In genomic region chr19:11387109-11387508, GRCm38 (mm10) we compare ENCODE assay signal across 28 mouse cellular contexts. TPM values are rescaled to one million over a fixed set of nuclear protein-coding genes. Genes with fewer than 3 reads are reported as not detected.
A peak's percentile ranks its signal among the peaks of the same experiment; 100 is the strongest.
DNase-seq lines count a peak whose midpoint lies in the region; ATAC-seq and TF ChIP-seq lines count a peak whose summit lies in the region.
"Had no signal": no experiment of that assay in that cellular context is flagged by ENCODE, and none has a peak within 500 bp of the region (broad histone marks: within the 10 kb centered on the region; RNA-seq: fewer than 3 reads in every experiment).

No protein-coding gene starts in this region.

- H3K4me3 ChIP-seq in spleen, adult 2 months (ENCODE audit: extremely low read depth, insufficient read depth, insufficient read length), result peak overlapping the region; percentile 48
- H3K4me3 ChIP-seq in hindbrain, embryonic 16.5 days (ENCODE audit: low read length), result no peak overlapping the region
- H3K4me3 ChIP-seq: embryonic facial prominence, embryonic 12.5 days; erythroblast, embryonic 14.5 days; forebrain, embryonic 13.5 days; heart, embryonic 12.5 days; hindbrain, embryonic 15.5 days; limb, embryonic 13.5 days; midbrain, embryonic 12.5 days had no signal

- TF ChIP-seq CTCF in spleen, adult 2 months (IDR thresholded peaks at IDR 0.05; ENCODE audit: extremely low read depth, insufficient read depth, insufficient read length, insufficient replicate concordance), result no peak; the same call in 1 of the 2 replicates
- TF ChIP-seq CTCF in Patski (IDR thresholded peaks at IDR 0.05), result peak; percentile 9

- no peak overlapping the region for H3K4me2 ChIP-seq in hindbrain, embryonic 16.5 days (ENCODE audit: low read length)
- H3K4me2 ChIP-seq: embryonic facial prominence, embryonic 12.5 days; forebrain, embryonic 13.5 days; heart, embryonic 12.5 days; hindbrain, embryonic 15.5 days; limb, embryonic 13.5 days; midbrain, embryonic 12.5 days had no signal

- H3K9me3 ChIP-seq in hindbrain, embryonic 16.5 days (ENCODE audit: control insufficient read depth, low read length), result no peaks in the 10 kb centered on the region
- H3K9me3 ChIP-seq: embryonic facial prominence, embryonic 12.5 days; forebrain, embryonic 13.5 days; heart, embryonic 12.5 days; hindbrain, embryonic 15.5 days; limb, embryonic 13.5 days; midbrain, embryonic 12.5 days had no signal

- CTCF ChIA-PET in Patski (lab: Charles Lee), result no interaction called here

- no peak for ATAC-seq in Patski
- 0 out of 2 replicates have a peak, but pooled peaks have one; percentile 40 for ATAC-seq in monocyte, adult 5-6 weeks (replicated peaks; ENCODE audit: insufficient number of reproducible peaks, low FRiP score, low TSS enrichment, poor library complexity, severe bottlenecking)
- no peak for ATAC-seq in hindbrain, embryonic 16.5 days
- ATAC-seq: forebrain, embryonic 13.5 days had no signal

- intact Hi-C loops in heart, postnatal 14 days (cut with DNase I), result no loop called here
- intact Hi-C loops in left cerebral cortex, postnatal 36 days (cut with DNase I), result no loop called here

- H3K27ac ChIP-seq in spleen, adult 2 months (ENCODE audit: insufficient read depth, low read length), result peak overlapping the region; percentile 88
- H3K27ac ChIP-seq in hindbrain, embryonic 16.5 days (ENCODE audit: low read depth, low read length), result no peak overlapping the region
- H3K27ac ChIP-seq: embryonic facial prominence, embryonic 12.5 days; forebrain, embryonic 13.5 days; hindbrain, embryonic 15.5 days; limb, embryonic 13.5 days; liver, embryonic 14.5 days; midbrain, embryonic 12.5 days had no signal

- 17% methylated on average over 2 of the region's 2 CpGs for WGBS in spleen, adult 2 months
- WGBS in hindbrain, embryonic 16.5 days, result 83% methylated on average over 2 of the region's 2 CpGs

- in situ Hi-C loops in Patski (cut with MboI; ENCODE audit: low pct_unique_long_range_greater_than_20kb), result no loop called here

- H3K9ac ChIP-seq in hindbrain, embryonic 16.5 days (ENCODE audit: low read depth, low read length), result no peak overlapping the region
- H3K9ac ChIP-seq: embryonic facial prominence, embryonic 12.5 days; forebrain, embryonic 13.5 days; heart, embryonic 12.5 days; hindbrain, embryonic 15.5 days; limb, embryonic 13.5 days; liver, embryonic 14.5 days; midbrain, embryonic 12.5 days had no signal

- H3K36me3 ChIP-seq in spleen, adult 2 months (ENCODE audit: control insufficient read depth, insufficient read depth, low read length), result no peaks in the 10 kb centered on the region
- H3K36me3 ChIP-seq in hindbrain, embryonic 16.5 days (ENCODE audit: control insufficient read depth, insufficient read depth, low read length), result no peaks in the 10 kb centered on the region
- H3K36me3 ChIP-seq: embryonic facial prominence, embryonic 12.5 days; heart, embryonic 12.5 days; hindbrain, embryonic 15.5 days; limb, embryonic 13.5 days; midbrain, embryonic 12.5 days had no signal

- H3K4me1 ChIP-seq in spleen, adult 2 months (ENCODE audit: control insufficient read depth, insufficient read depth, insufficient read length), result peaks cover 5% of the 10 kb centered on the region
- no peaks in the 10 kb centered on the region for H3K4me1 ChIP-seq in hindbrain, embryonic 16.5 days (ENCODE audit: control insufficient read depth, insufficient read depth, low read depth, low read length)
- H3K4me1 ChIP-seq: embryonic facial prominence, embryonic 12.5 days; forebrain, embryonic 13.5 days; heart, embryonic 12.5 days; hindbrain, embryonic 15.5 days; limb, embryonic 13.5 days; midbrain, embryonic 12.5 days had no signal

- DNase-seq in spleen, adult 2 months (ENCODE audit: low read depth in 1 of 2, low spot score in 2 of 2), result peak; percentile 50 to 55
- DNase-seq in spleen, adult 12 weeks (ENCODE audit: low spot score), result no peak
- no peak for DNase-seq in Patski (ENCODE audit: low read depth, low spot score)
- DNase-seq in thymus, postnatal 25 days, result peak; percentile 25
- DNase-seq in heart, postnatal 14 days, result no peak
- no peak for DNase-seq in left cerebral cortex, postnatal 36 days (ENCODE audit: low spot score in 2 of 2)
- DNase-seq: cerebellum, adult 11 months; gastrocnemius, postnatal 10 days; heart, adult 11 months; kidney, adult 11 months had no signal

- H3K27me3 ChIP-seq in spleen, adult 2 months (ENCODE audit: control insufficient read depth, insufficient read depth, low read length), result no peaks in the 10 kb centered on the region
- H3K27me3 ChIP-seq in Patski, result peaks cover 21% of the 10 kb centered on the region
- no peaks in the 10 kb centered on the region for H3K27me3 ChIP-seq in hindbrain, embryonic 16.5 days (replicated peaks; ENCODE audit: control insufficient read depth, insufficient read depth, low read length)
- H3K27me3 ChIP-seq: embryonic facial prominence, embryonic 12.5 days; forebrain, embryonic 13.5 days; heart, embryonic 12.5 days; hindbrain, embryonic 15.5 days; limb, embryonic 13.5 days; midbrain, embryonic 12.5 days had no signal

- TF ChIP-seq POLR2A in spleen, adult 2 months (IDR thresholded peaks at IDR 0.05; ENCODE audit: low read depth, low read length), result peak; percentile 6; the same call in 1 of the 2 replicates

- POLR2A ChIA-PET in Patski (lab: Charles Lee), result no interaction called here

RNA-seq across cellular contexts. Expression of gene Ms4a4a, which starts 11.8 kb away (rescaled TPM):
- polyA plus RNA-seq in spleen, adult 2 months (2012; rRNA removed), result 0.45 and 0.83 TPM in 2 replicates
- not detected for polyA plus RNA-seq in Patski (2021)
- total RNA-seq in monocyte, adult 5-6 weeks (2017), result 8.1 to 35.7 TPM (median 9.7 TPM) in 3 replicates
- total RNA-seq in heart, postnatal 14 days (2021), result 10 to 100 TPM in 1 of 2 experiments, 1 to 10 TPM in 1; 7.6 to 10.7 TPM
- polyA plus RNA-seq in hindbrain, embryonic 16.5 days (2015; fragmentation: Nextera tagmentation; extraction: Ambion mirVana), result 2.1 and 2.5 TPM in 2 replicates
- under 1 TPM; 0.94 to 1.00 TPM for total RNA-seq in left cerebral cortex, postnatal 36 days (2021)
- total RNA-seq: common myeloid progenitor, adult 5-6 weeks; ES-E14 had no signal
- polyA plus RNA-seq: erythroblast, embryonic 14.5 days; neural tube, embryonic 14.5 days had no signal

RNA-seq across cellular contexts. Expression of gene Ms4a4c, which starts 17.5 kb away (rescaled TPM):
- polyA plus RNA-seq in spleen, adult 2 months (2012; rRNA removed), result 8.5 and 9.4 TPM in 2 replicates
- not detected for polyA plus RNA-seq in Patski (2021)
- total RNA-seq in monocyte, adult 5-6 weeks (2017), result 52.0 to 109 TPM (median 89.6 TPM) in 3 replicates
- total RNA-seq in heart, postnatal 14 days (2021), result under 1 TPM in 1 of 2 experiments, not detected in 1; 0.37 TPM
- polyA plus RNA-seq in hindbrain, embryonic 16.5 days (2015; fragmentation: Nextera tagmentation; extraction: Ambion mirVana), result 0.53 TPM in 1 of 2 replicates, not detected in the other
- total RNA-seq in left cerebral cortex, postnatal 36 days (2021), result under 1 TPM in 1 of 2 experiments, not detected in 1; 0.23 TPM
- total RNA-seq: ES-E14; gastrocnemius, postnatal 10 days; heart, postnatal 25 days; layer of hippocampus, postnatal 10 days; left cerebral cortex, postnatal 10 days had no signal
- polyA plus RNA-seq: erythroblast, embryonic 14.5 days; forebrain, embryonic 13.5 days; heart, embryonic 12.5 days; hindbrain, embryonic 15.5 days; neural tube, embryonic 14.5 days; testis, adult 2 months had no signal

RNA-seq across cellular contexts. Expression of gene Ms4a7, which starts 51.2 kb away (rescaled TPM):
- 2.1 and 7.5 TPM in 2 replicates for polyA plus RNA-seq in spleen, adult 2 months (2012; rRNA removed)
- polyA plus RNA-seq in Patski (2021), result 0.09 TPM
- 2.2 to 2.4 TPM (median 2.4 TPM) in 3 replicates for total RNA-seq in monocyte, adult 5-6 weeks (2017)
- 1 to 10 TPM; 1.1 to 1.3 TPM for total RNA-seq in heart, postnatal 14 days (2021)
- 2.2 and 4.3 TPM in 2 replicates for polyA plus RNA-seq in hindbrain, embryonic 16.5 days (2015; fragmentation: Nextera tagmentation; extraction: Ambion mirVana)
- 1 to 10 TPM in 1 of 2 experiments, under 1 TPM in 1; 0.47 to 1.2 TPM for total RNA-seq in left cerebral cortex, postnatal 36 days (2021)
- total RNA-seq: layer of hippocampus, postnatal 10 days; megakaryocyte progenitor cell, adult 5-6 weeks had no signal
- polyA plus RNA-seq: erythroblast, embryonic 14.5 days had no signal

RNA-seq across cellular contexts. Expression of gene Ms4a4b, which starts 56.2 kb away (rescaled TPM):
- 44.9 and 62.0 TPM in 2 replicates for polyA plus RNA-seq in spleen, adult 2 months (2012; rRNA removed)
- 0.12 TPM for polyA plus RNA-seq in Patski (2021)
- 78.1 to 289 TPM (median 80.3 TPM) in 3 replicates for total RNA-seq in monocyte, adult 5-6 weeks (2017)
- 1 to 10 TPM in 1 of 2 experiments, under 1 TPM in 1; 0.41 to 1.2 TPM for total RNA-seq in heart, postnatal 14 days (2021)
- not detected in 2 replicates for polyA plus RNA-seq in hindbrain, embryonic 16.5 days (2015; fragmentation: Nextera tagmentation; extraction: Ambion mirVana)
- total RNA-seq in left cerebral cortex, postnatal 36 days (2021), result not detected
- total RNA-seq: ES-E14; gastrocnemius, postnatal 10 days; layer of hippocampus, postnatal 10 days; left cerebral cortex, postnatal 10 days had no signal
- polyA plus RNA-seq: embryonic facial prominence, embryonic 12.5 days; forebrain, embryonic 13.5 days; heart, embryonic 12.5 days; hindbrain, embryonic 15.5 days; limb, embryonic 13.5 days; midbrain, embryonic 12.5 days; neural tube, embryonic 14.5 days had no signal

Comparison
In these comparisons a context has a peak if more than half of its experiments do, and no peak if none do; other contexts are left out.
1. DNase-seq: peak in spleen, adult 2 months (2 of 2) and thymus, postnatal 25 days (single experiment); none in spleen, adult 12 weeks (single experiment), Patski (single experiment), heart, postnatal 14 days (0 of 2) and left cerebral cortex, postnatal 36 days (0 of 2).
2. RNA of gene Ms4a4c, which starts 17.5 kb away (total RNA-seq): 52.0 to 109 TPM in monocyte, adult 5-6 weeks; 0.37 TPM in heart, postnatal 14 days and 0.23 TPM in left cerebral cortex, postnatal 36 days; every median in the first group is over 10 times any median in the second.